Mouse (Mus musculus) G1E (cell line): ENCODE results near the gene Cadps. TPM values are rescaled to one million over a fixed set of nuclear protein-coding genes. Genes with fewer than 3 reads are reported as not detected.

Source experiments
- ATAC-seq: 2 replicates; pipeline ENCODE4 v1.8.0; 2016; ENCODE audit warnings: mild to moderate bottlenecking; ENCODE audit not compliant: insufficient number of reproducible peaks, poor library complexity, low FRiP score, severe bottlenecking; ENCODE audit errors: extremely low read depth
- DNase-seq: peaks from one replicate; pipeline ENCODE4 v3.0.0; 2012; ENCODE audit warnings: low spot score
- H3K27me3 ChIP-seq: 2 replicates; pipeline ENCODE4 v1.6.1; 2012; ENCODE audit warnings: mild to moderate bottlenecking, low read length, inconsistent platforms; ENCODE audit not compliant: insufficient read depth
- H3K36me3 ChIP-seq: replicated peaks from 2 replicates; pipeline ENCODE3; 2012; ENCODE audit warnings: mild to moderate bottlenecking, inconsistent platforms
- H3K4me1 ChIP-seq: 2 replicates; pipeline ENCODE4 v1.6.1; 2012; ENCODE audit warnings: low read depth, low read length, inconsistent platforms, mixed read lengths; ENCODE audit not compliant: insufficient read depth
- H3K4me3 ChIP-seq: 2 replicates; pipeline ENCODE4 v1.5.1; 2012; ENCODE audit warnings: low read depth, mild to moderate bottlenecking, inconsistent platforms, low read length, moderate library complexity, mixed read lengths
- H3K9me3 ChIP-seq: replicated peaks from 2 replicates; pipeline ENCODE4 v1.6.1; 2012; ENCODE audit warnings: inconsistent platforms
- CTCF ChIP-seq: IDR thresholded peaks from 2 replicates; pipeline ENCODE4 v1.5.1; 2012; ENCODE audit warnings: low read depth, low read length, inconsistent platforms, mixed read lengths
- GATA1 ChIP-seq: IDR thresholded peaks from 2 replicates; pipeline ENCODE4 v1.6.1; 2012; ENCODE audit warnings: borderline replicate concordance, low read length, inconsistent platforms, mixed read lengths
- GATA2 ChIP-seq: IDR thresholded peaks from 2 replicates; pipeline ENCODE4 v1.6.1; 2012; ENCODE audit warnings: low read depth, low read length, inconsistent platforms, borderline replicate concordance
- POLR2AphosphoS5 ChIP-seq: IDR thresholded peaks from 2 replicates; pipeline ENCODE4 v1.6.1; 2012; ENCODE audit warnings: low read depth, low read length, inconsistent platforms; ENCODE audit not compliant: insufficient replicate concordance
- TAL1 ChIP-seq: conservative IDR thresholded peaks from 2 replicates; pipeline ENCODE4 v1.6.1; 2012; ENCODE audit warnings: low read depth, low read length, inconsistent platforms, mixed read lengths
- polyA plus RNA-seq: library from polyadenylated mRNA; stranded (reverse); fragments of >175 nt; gene quantifications from 2 replicates; pipeline ENCODE4 v1.2.3, GENCODE M21; 2012
- total RNA-seq, 2 experiments: library from RNA; stranded (forward) in 1 of 2; stranded (reverse) in 1 of 2; fragments of 200-1000 nt in 1 of 2; fragments of >200 nt in 1 of 2; fragmentation: Nextera tagmentation in 1 of 2; gene quantifications; 2 replicates each; pipeline ENCODE4 v1.2.3; 2014 to 2017

The Cadps gene
- total and polyA plus RNA-seq, 3 experiments: 0.38 TPM; not detected in 2

DNA sequence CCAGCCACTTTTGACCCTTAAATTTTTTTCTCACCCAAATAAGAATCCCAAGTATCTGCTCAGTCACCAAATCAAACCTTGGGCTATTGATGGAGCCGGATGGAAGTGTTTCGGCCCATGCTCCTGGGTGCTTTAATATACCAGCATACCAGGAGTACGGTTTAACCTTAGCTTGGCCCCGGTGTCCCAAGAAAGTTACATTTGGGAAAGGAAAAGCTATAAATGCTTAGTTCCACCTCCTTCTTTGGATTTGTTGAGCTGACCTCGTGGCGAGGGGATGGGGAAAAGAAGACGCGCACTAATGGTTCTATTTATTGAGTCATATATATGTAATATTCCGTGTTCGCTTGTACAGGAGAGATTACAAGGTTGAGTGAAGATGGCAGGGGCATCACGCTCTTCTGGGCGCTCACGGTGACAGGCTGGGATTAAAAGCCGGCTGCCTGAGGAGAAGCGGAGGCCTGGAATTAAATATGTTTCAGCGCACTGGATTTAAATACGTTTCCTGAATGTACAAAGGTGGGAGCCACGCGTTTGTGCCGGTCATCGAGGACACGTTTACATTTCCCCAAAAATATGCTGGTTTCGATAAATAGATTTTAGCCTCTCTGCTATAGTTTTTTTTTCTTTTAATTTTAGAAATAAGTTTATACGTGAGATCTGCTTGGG is 481.0 kb downstream of the Cadps start:
- ATAC-seq (no peak), DNase-seq (no peak)
- no peak for TF ChIP-seq CTCF
- no peak for TF ChIP-seq GATA2
- TF ChIP-seq GATA1: no peak
- TF ChIP-seq POLR2AphosphoS5: no peak
- no peak for TF ChIP-seq TAL1
- peaks cover 15% of the 10 kb centered on the region; the same call in 1 of the 2 replicates for H3K27me3 ChIP-seq
- H3K4me1 ChIP-seq: no peaks in the 10 kb centered on the region
- H3K36me3 ChIP-seq: no peaks in the 10 kb centered on the region
- no peak overlapping the region for H3K4me3 ChIP-seq
- peaks cover 33% of the 10 kb centered on the region for H3K9me3 ChIP-seq

DNA sequence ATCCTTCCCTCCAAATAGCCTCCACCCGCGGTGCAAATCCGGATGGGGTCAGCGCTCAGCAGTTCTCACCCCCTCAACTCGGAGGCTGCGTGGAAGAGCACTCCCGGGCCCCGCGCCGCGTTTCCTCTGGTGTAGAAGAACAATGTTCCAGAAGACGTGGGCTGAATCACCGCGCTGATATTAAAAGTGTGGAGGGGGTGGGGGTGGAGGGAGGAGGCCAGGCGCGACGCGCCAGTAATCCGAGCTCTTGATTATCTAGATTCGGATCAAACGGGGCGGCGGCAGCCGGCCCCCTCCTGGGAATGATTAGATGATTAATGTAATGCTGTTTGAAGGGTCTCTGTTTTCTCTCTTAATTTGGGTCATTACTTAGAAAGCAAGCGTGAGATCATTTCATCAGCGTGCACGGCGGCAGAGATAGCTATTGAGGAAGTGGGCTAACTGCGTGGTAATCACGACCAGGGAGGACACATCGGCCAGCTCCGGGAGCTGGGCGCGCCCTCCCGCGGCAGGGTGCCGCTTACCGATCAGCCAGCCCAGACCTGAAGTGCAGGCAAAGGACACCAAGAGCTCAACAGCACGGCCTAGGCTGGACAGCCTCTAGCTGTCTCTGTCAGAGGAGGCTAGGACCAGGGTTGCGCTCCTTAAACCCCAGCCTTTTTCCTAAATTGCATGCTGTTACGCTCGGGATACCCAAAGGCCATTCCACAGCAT is 481.6 kb downstream of the Cadps start:
- DNase-seq: no peak
- TF ChIP-seq GATA2 (no peak), CTCF (no peak), GATA1 (no peak)
- Histone ChIP-seq H3K36me3 (no peaks in the 10 kb centered on the region), H3K4me3 (no peak overlapping the region), H3K4me1 (no peaks in the 10 kb centered on the region), H3K27me3 (peaks cover 13% of the 10 kb centered on the region; the same call in 1 of the 2 replicates), H3K9me3 (peaks cover 32% of the 10 kb centered on the region)
- ATAC-seq: no peak

DNA sequence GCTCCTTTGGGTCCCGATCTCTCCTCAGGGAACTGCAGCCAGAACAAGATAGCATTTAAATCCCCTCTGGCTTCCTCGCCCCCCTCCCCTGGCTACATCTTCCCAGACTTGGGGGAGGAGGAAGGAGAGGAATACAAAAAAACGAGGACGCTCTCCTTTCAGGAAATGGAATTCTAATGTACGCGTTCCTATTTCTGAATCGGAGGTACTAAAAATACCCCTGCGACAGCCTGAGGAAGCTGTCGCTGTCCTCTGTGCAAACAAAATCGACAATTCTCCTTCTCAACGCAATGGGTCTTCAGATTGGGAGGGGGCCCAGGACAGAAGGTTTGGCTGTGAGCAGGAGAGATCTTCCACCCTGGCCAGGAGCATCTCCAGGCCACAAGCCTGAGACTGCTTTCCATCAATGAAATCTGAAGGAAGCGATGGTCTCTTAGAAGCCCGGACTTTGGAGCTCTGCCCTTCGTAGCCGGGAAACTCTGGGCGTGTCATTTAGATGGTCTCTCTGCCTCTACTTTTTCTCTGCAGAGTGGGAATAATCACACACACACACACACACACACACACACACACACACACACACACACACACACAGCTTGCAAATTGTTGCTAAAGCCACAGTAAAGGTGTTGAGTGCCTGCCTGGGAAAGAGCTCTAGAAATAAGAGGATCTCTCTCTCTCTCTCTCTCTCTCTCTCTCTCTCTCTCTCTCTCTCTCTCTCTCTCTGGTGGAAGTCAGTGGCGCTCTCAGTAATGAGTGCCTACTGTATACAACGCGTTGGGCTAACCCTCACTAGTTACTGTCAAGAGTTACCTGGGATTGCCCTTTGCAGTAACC is 482.4 kb downstream of the Cadps start:
- H3K27me3 ChIP-seq: peaks cover 8% of the 10 kb centered on the region; the same call in 1 of the 2 replicates
- no peak for ATAC-seq

DNA sequence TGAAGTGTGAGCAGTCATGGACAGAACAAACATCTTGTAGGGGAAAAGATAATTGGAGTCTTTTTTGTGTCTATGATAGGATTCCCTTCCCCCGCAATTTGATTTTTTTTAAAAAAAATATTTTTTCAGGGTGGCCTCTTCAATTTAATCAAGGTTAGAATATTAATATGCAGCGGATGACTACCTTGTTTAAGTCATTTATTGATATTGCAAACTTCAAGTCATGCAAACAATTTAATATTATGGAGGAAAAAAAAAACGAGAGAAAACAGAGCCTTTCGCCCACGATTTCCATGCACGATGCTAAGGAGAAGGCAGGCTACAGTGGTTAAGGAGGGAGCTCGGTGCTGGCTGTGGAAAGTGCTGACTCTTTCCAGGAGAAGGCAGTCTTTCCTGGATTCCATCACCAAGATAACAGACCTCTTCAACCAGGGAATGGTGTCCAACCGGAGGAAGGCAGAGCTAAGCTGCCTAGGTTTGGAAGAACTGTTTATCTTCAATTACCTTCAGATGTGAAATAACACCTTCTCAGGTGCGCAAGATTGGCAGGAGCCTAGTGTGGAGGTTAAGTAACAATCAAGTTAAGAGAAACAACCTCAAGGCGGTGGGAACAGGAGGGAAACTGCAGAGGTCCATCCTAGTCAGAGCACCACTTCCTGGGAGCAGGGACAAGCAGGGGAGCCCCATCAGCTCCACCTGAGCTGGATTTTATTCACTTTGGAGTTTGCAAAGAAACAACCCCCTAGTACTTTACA is 483.9 kb downstream of the Cadps start:
- Histone ChIP-seq H3K4me1 (no peaks in the 10 kb centered on the region), H3K4me3 (no peak overlapping the region), H3K9me3 (peaks cover 12% of the 10 kb centered on the region), H3K36me3 (no peaks in the 10 kb centered on the region), H3K27me3 (peaks cover 8% of the 10 kb centered on the region; the same call in 1 of the 2 replicates)
- DNase-seq (no peak), ATAC-seq (no peak)
- no peak for TF ChIP-seq POLR2AphosphoS5
- no peak for TF ChIP-seq GATA1
- no peak for TF ChIP-seq CTCF
- no peak for TF ChIP-seq GATA2
- no peak for TF ChIP-seq TAL1

More for the DNA sequence above, 482.4 kb downstream of the Cadps start:
- DNase-seq: no peak
- H3K4me1 ChIP-seq: no peaks in the 10 kb centered on the region
- TF ChIP-seq CTCF (no peak), TAL1 (no peak), POLR2AphosphoS5 (no peak), GATA1 (no peak), GATA2 (no peak)
- H3K36me3 ChIP-seq: no peaks in the 10 kb centered on the region
- peaks cover 24% of the 10 kb centered on the region for H3K9me3 ChIP-seq
- H3K4me3 ChIP-seq: no peak overlapping the region

DNA sequence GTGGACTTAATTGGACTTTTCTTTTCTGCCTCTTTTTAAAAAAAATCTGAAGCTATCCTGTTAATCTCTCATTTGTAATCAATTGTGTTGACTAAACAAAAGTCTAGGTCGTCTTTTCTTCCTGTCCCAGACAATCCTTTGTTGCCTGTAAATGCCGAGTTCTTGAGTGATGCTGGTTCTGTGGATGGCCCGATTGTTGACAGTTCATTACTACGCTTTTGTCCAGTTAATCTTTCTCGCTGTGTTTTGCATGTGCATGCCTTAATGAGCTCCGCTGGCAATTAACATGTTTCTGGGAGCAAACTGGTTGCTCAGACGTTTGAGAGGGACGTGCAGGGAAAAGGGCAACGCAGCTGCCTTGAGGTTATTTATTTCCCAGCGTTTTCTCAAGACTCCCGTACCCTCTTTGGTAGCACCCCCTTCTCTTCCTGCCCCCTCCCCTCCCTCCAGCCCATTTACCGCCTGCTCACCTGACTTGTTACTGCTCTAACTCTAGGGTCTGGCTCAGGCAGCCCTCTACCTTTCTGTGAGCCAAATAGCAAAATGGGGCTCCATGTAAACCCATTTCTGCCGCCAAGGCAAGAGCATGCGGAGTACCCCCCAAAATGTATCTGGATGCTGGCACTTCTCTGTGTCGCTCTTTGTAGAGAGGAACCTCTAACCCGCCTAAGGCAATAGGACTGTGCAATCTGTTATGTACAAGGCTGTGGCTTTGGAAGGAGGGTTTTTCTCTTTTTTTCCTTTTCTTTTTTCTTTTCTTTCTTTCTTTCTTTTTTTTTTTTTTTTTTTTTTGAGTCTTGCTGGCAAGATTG is 484.7 kb downstream of the Cadps start:
- H3K27me3 ChIP-seq: peaks cover 5% of the 10 kb centered on the region; the same call in 1 of the 2 replicates

More for the DNA sequence above, 484.7 kb downstream of the Cadps start:
- TF ChIP-seq CTCF: no peak
- no peak for TF ChIP-seq POLR2AphosphoS5
- no peak for TF ChIP-seq TAL1
- no peak for TF ChIP-seq GATA1
- TF ChIP-seq GATA2: no peak
- ATAC-seq: no peak
- no peak overlapping the region for H3K4me3 ChIP-seq
- DNase-seq: no peak
- no peaks in the 10 kb centered on the region for H3K4me1 ChIP-seq
- H3K36me3 ChIP-seq: no peaks in the 10 kb centered on the region
- peaks cover 5% of the 10 kb centered on the region; the same call in 1 of the 2 replicates for H3K9me3 ChIP-seq
